Mouse (Mus musculus): ENCODE measurements around the gene Gng8.

The Gng8 gene

GRCm38 (mm10) chr7:16891641-16892351 is at the start of gene Gng8:
Gene Gng8, plus strand, starts transcription at chr7:16891786.
- in situ Hi-C loops (cut with MboI, MseI): no loop called here

- in situ Hi-C loops (cut with MboI, MseI): no loop called here
These were observed 48.9 kb upstream of the Gng8 start, which contains the start of gene Prkd2 for GRCm38 (mm10) chr7:16842645-16843063. Gene Prkd2, plus strand, starts transcription at chr7:16842902.

GRCm38 (mm10) chr7:16843441-16844171 is 48.0 kb upstream of the Gng8 start:
- in situ Hi-C loops (cut with MboI, MseI): no loop called here

GRCm38 (mm10) chr7:16844696-16845071 is 46.9 kb upstream of the Gng8 start:
- in situ Hi-C loops (cut with MboI, MseI): no loop called here

GRCm38 (mm10) chr7:16845072-16845819 is 46.3 kb upstream of the Gng8 start:
- in situ Hi-C loops (cut with MboI, MseI): no loop called here

- in situ Hi-C loops (cut with MboI, MseI): no loop called here
These were observed 45.8 kb upstream of the Gng8 start for GRCm38 (mm10) chr7:16845820-16846167.

GRCm38 (mm10) chr7:16846775-16847174 is 44.8 kb upstream of the Gng8 start:
- in situ Hi-C loops (cut with MboI, MseI): no loop called here

- in situ Hi-C loops (cut with MboI, MseI): no loop called here
These were observed 44.1 kb upstream of the Gng8 start for GRCm38 (mm10) chr7:16847507-16847906.

GRCm38 (mm10) chr7:16848579-16848978 is 43.0 kb upstream of the Gng8 start:
- in situ Hi-C loops (cut with MboI, MseI): no loop called here

- in situ Hi-C loops (cut with MboI, MseI): no loop called here
These were observed 40.0 kb upstream of the Gng8 start for GRCm38 (mm10) chr7:16851636-16852035.

GRCm38 (mm10) chr7:16853302-16853831 is 38.2 kb upstream of the Gng8 start:
- in situ Hi-C loops (cut with MboI, MseI): no loop called here

- in situ Hi-C loops (cut with MboI, MseI): no loop called here
These were observed 33.2 kb upstream of the Gng8 start for GRCm38 (mm10) chr7:16858336-16858735.

- in situ Hi-C loops (cut with MboI, MseI): no loop called here
These were observed 31.5 kb upstream of the Gng8 start for GRCm38 (mm10) chr7:16859902-16860651.

GRCm38 (mm10) chr7:16867488-16867887 is 24.1 kb upstream of the Gng8 start:
- in situ Hi-C loops (cut with MboI, MseI): no loop called here

GRCm38 (mm10) chr7:16869497-16869896 is 22.1 kb upstream of the Gng8 start:
- in situ Hi-C loops (cut with MboI, MseI): no loop called here

- in situ Hi-C loops (cut with MboI, MseI): no loop called here
These were observed 20.0 kb upstream of the Gng8 start for GRCm38 (mm10) chr7:16871600-16871999.

GRCm38 (mm10) chr7:16872478-16872877 is 19.1 kb upstream of the Gng8 start:
- in situ Hi-C loops (cut with MboI, MseI): no loop called here

- in situ Hi-C loops (cut with MboI, MseI): no loop called here
These were observed 18.2 kb upstream of the Gng8 start for GRCm38 (mm10) chr7:16873392-16873791.

GRCm38 (mm10) chr7:16874190-16874589 is 17.4 kb upstream of the Gng8 start:
- in situ Hi-C loops (cut with MboI, MseI): no loop called here

- in situ Hi-C loops (cut with MboI, MseI): loop anchor here (5.0 kb wide), 1 partner anchor 47 kb away; the partner anchor contains the start of gene Calm3
These were observed 16.8 kb upstream of the Gng8 start for GRCm38 (mm10) chr7:16874756-16875309.

GRCm38 (mm10) chr7:16875310-16875325 is 16.5 kb upstream of the Gng8 start, which contains the start of gene Dact3:
Gene Dact3, plus strand, starts transcription at chr7:16875317.
- in situ Hi-C loops (cut with MboI, MseI): loop anchor here (5.0 kb wide), 1 partner anchor 47 kb away; the partner anchor contains the start of gene Calm3

- in situ Hi-C loops (cut with MboI, MseI): loop anchor here (5.0 kb wide), 1 partner anchor 47 kb away; the partner anchor contains the start of gene Calm3
These were observed 16.3 kb upstream of the Gng8 start for GRCm38 (mm10) chr7:16875326-16875725.

Measured in regulatory T cell (primary cell).